Mouse (Mus musculus) thymus, postnatal 36 days (tissue): Measurements from ENCODE around the gene Tcf12.

Experiments
- DNase-seq, 2 experiments: peaks; one replicate each; pipeline ENCODE4 v3.0.0; 2022; ENCODE audit warnings: mixed read lengths in 2 of 2

Tcf12 gene

DNA sequence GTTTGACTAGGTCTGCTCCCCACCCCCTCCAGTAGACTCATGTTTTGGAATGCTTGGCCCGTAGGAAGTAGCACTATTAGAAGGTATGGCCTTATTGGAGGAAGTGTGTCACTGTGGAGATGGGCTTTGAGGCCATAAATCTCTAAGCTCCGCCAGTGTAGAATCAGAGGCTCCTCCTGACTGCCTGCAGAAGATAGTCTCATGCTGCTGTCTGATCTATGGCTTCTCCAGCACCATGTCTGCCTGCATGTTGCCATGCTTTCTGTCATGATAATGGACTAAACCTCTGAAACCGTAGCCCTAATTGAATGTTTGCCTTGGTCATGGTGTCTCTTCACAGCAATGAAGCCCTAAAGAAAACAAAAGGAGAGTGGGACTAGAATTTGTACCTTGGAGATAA is 26.7 kb downstream of the Tcf12 start:
- DNase-seq, result no peak

- DNase-seq, result no peak
Observed at GRCm38 (mm10) chr9:72084131-72084530, 27.5 kb downstream of the Tcf12 start.

GRCm38 (mm10) chr9:72076158-72076557 is 35.5 kb downstream of the Tcf12 start:
- no peak for DNase-seq

DNA sequence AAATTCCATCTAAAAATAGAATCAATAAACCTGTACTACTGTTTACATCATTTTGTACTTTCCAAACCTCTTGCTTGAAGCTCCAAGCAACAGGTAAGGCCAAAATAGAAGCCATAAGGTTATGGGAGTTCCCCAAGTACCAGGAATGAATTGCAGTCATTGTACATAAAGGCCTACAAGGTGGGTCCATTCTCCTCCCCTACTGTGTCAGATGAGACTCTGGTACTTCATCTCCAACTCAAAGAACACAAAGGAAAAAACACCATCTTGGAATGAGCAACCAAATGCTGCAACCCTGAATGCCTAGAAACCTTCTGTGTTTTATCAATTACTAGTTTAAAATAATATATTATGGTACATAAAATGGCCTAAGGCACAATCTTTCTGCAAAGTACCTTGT is 45.5 kb downstream of the Tcf12 start:
- no peak for DNase-seq

DNA sequence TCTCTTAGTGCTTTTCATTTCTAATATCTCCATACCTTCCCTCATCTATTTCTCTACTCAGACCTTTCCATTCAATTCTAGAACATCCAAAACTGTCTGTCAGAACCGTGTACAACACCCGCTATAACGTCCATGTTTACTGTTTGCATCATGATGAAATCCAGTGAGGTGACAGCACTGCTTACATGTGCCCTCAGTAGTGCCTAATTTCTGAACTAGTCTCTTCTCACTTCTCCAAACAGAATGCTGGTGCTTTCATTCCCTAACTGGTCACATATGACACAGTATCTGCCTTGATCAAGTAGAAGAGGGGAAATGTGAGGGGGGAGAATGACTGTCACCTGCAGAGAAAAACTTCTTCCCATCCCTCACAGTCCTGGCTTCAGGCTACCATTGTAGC is 58.5 kb downstream of the Tcf12 start:
- no peak for DNase-seq

GRCm38 (mm10) chr9:72040156-72040555 is 71.5 kb downstream of the Tcf12 start:
- DNase-seq, result no peak

GRCm38 (mm10) chr9:72039369-72039768 is 72.3 kb downstream of the Tcf12 start:
- no peak for DNase-seq

DNA sequence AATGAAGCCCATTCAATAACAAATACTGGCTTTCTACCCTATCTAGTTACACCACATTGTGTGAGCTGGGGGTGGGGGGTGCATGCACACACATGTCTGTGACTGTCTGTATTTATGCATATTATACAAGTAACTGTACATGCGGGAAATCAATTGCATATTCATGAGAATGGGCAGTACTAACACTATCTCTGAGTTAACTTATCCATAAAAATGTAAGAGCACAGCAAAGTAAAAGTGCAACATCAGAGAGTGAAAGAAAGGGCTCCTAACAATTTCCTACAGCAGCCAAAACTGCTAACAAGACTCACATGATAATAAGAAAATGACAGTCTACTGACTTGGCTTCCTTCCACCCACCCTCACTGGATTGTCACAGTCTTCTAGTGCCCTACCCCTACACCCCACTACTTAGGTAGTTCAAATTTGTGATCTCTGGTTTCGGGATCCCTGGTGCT is 74.6 kb downstream of the Tcf12 start:
- no peak for DNase-seq

DNA sequence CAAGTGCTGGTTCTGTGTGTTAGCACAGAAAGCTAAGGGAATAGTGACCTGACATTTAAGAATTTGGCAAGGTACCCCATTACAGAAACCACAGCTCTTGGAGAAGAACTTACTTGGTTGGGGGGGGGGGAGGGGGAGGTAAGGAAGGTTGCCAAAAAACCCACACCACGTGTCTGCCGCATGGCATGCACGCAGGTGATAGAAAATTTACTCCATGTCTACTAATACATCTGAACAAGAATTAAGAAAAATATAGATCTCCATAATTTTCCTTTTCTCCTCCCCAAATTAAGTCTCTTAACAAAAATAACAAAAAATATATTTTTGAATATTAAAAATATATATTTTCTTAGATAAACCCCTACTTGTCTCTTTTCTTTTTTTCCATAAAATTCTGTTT is 75.4 kb downstream of the Tcf12 start:
- no peak for DNase-seq

DNA sequence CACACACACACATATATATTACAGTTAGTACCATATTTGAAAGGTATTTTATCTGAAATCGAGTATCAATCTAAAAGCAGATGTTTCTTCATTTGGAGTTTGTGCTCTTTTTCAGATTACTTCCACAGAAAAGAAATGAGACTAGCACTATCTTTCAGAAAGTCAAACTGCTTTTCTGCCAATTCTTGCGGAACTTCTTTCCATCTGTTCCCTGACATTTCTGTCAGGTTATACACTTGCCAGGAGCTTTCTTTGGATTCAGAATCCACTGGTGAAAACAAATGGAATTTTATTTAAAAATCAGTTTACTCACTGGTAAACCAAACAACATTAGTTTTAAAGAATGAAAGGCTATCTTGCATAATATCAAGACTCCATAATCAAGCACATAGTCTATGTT is 78.4 kb downstream of the Tcf12 start:
- DNase-seq, result no peak

- no peak for DNase-seq
Observed at GRCm38 (mm10) chr9:72030274-72030673, 81.4 kb downstream of the Tcf12 start.

DNA sequence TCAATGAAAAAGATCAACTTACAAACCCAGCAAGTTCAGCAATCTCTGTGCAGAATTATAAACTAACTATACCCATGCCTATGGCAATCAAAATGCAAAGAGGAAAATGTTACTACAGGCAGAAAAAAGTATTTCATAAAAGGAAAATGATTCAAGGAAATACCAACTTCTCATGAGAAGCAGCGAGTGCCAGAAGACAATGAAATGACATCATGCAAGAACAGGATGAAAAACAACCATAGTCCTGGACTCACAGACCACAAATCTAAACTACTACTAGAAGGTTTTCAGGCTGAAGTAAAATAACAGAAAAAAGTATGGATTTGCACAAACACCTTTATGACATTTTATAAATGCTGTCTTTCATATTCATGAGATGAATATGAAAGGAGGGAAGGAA is 82.1 kb downstream of the Tcf12 start:
- DNase-seq, result no peak

DNA sequence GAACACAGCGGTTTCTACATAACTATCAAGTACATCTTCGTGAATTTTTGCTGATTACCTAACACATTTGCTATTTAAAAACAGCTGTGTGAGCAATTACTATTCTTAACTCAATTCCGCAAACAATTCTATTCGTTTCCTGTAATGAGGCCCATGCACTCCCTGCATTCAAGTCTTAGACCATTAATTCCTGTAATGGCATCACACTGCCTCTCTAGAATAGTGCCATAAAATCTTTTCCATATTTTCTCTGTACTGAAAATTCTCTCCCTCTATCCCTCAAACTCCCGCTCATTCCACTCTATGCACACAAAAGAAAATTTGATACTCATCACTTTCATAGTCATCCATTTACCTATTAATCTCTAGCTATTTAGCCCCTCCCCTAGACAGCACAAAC is 88.4 kb downstream of the Tcf12 start:
- no peak for DNase-seq

- no peak for DNase-seq
Observed at GRCm38 (mm10) chr9:72021512-72021911, 90.2 kb downstream of the Tcf12 start.

DNA sequence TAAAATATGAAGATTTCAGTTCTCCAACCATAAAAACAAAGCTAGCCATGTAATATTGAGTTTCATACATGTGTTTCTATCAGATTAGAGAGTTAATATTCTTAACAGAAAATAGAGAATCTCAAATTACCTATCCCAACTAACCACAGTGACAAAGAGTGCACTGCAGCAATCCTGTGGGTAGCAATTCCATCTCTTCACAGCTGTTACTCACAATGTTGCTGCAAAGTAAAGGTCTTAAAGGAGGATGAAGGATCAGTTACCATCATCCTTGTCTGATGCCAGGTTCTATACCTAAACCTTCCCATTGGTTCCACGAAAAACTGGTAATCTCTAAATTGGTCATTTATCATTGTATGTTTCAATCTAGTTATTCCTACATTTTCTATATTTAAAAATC is 95.7 kb downstream of the Tcf12 start:
- no peak for DNase-seq

- DNase-seq, result no peak
Observed at GRCm38 (mm10) chr9:72014585-72015381, 96.9 kb downstream of the Tcf12 start.

DNA sequence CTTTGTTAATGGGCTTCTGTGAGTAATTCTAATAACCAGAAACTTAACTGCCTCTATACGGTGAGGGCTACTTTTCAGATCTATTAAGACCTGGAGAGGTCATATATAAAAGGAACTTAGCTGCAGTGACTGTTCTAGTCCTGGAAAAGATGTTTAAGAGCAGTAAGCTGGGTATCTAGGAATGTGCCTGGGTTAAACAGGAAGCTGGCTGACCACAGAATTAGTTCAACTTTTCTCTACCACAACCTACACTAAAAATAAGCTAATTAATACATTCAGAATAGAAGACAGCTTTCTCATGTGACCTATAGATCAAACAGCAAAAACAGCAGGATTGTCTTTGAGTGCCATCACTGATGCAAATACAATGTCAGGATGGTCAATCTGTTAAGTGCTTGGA is 98.1 kb downstream of the Tcf12 start:
- no peak for DNase-seq

DNA sequence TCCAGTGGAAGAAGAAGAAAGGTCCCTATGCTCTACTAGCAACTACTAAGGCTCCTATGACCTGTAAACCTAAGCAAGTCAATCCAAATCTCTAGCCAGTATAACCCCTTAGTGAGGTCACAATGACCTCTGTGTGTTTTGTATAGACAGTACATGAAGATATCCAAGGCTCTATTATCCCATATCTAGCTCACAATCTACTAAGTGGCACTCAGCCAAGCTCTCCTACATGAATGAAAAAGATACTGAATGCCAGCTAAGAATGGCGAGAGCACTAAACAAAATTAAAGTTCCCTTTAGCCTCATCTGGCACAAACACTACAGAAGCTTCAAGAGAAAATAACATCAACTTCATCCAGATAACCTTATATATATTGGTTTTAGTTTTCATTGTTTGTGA is 103.0 kb downstream of the Tcf12 start:
- DNase-seq, result no peak

- DNase-seq, result no peak
Observed at GRCm38 (mm10) chr9:71991147-71991546, 120.5 kb downstream of the Tcf12 start.

GRCm38 (mm10) chr9:71990376-71990775 is 121.3 kb downstream of the Tcf12 start:
- no peak for DNase-seq

DNA sequence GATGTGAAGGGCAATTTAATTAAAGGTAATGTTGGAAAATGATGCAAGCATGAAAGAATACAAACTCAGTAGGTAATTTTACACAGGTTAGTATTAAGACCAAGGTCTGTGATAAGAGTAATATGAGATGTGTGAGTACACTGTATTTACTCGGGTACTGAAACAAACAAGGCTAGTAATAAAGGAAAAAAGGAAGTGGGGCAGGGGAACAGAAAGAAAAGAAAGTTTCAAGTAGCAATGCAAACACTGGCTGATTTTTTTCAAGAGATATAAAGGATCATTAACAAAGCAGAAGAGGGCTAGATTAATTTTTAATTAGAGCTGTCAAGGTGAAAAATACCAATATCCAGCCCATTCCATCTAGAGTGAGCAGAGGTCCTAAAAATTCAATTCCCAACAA is 122.0 kb downstream of the Tcf12 start:
- DNase-seq, result no peak

- DNase-seq, result no peak
Observed at GRCm38 (mm10) chr9:71986716-71987115, 125.0 kb downstream of the Tcf12 start.

DNA sequence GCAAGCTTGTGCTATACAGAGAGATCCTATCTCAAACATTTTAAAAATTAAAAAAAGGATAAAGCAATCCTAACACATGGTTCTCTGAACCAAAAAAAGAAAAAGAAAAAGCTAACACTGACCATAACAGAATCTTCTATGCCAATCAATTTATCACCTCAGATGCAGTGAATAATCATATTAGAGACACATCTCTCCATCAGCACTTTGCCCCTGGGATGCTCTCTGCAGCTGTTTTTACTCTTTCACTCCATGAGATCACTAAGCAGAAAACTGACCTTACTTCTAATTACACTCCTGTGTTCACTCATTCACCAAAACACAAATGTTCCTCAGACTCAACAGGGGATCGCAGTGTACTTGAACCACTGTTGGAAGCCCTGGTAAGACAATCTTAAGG is 128.8 kb downstream of the Tcf12 start:
- no peak for DNase-seq

DNA sequence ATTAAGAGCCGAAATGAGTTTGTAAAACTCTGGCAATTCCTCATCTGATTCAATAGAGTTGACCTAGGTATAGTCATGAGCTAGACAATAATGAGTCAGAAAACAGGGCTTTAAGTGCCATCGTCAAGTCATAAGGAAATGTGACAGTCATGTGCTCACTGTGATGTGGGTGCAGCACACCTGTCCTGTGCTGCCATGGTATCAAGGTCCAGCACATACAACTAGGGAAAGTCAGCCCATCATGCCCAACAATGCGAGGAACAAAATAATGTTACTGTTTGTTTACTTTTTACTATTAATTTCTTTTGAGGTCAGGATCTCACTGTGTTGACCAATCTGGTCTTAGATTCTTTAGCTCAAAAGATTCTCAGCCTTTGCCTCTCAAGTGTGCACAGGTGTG is 130.6 kb downstream of the Tcf12 start:
- DNase-seq, result no peak

DNA sequence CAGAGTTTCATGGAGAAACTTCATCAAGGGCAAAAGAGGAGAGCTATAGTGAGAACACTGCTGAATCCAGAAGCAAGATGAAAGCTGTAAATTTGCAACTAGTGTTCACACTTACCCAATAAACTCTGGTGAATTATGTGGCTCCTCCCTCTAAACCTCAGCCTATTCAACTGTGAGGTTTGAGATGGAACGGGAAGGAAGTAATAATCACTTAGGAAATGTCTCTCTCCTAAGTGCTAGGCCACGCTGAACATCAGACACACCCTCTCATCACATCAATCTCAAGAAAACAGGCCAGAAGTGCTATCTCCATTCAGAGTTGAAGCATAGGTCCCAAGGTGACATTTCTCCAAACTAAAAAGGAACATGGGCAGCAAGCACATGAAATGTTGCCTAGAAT is 131.1 kb downstream of the Tcf12 start:
- DNase-seq, result no peak
